Mouse (Mus musculus) liver, embryonic 15.5 days (tissue): ENCODE measurements at regions not wholly inside any gene's neighbourhood (a gene's known extent, or its start where the extent isn't known, plus 50 kb on each side); places are given as distances from the start of the nearest gene placed in this dataset.

Experiments used
- ATAC-seq: fragments of 200-750 bp; cut with Nextera tagmentation; 2 replicates; pipeline ENCODE4 v1.8.0; 2017; ENCODE audit warnings: moderate number of reproducible peaks, mild to moderate bottlenecking, moderate library complexity; ENCODE audit not compliant: insufficient read depth
- H3K27ac ChIP-seq: fragments of 300-500 bp; sonication (generic); replicated peaks from 2 replicates; pipeline ENCODE4 v1.5.1; 2015; ENCODE audit warnings: mild to moderate bottlenecking, inconsistent platforms
- H3K27me3 ChIP-seq: fragments of 300-500 bp; sonication (generic); 2 replicates; pipeline ENCODE4 v1.6.1; 2015; ENCODE audit warnings: mild to moderate bottlenecking, inconsistent platforms
- H3K36me3 ChIP-seq: fragments of 300-500 bp; sonication (generic); replicated peaks from 2 replicates; pipeline ENCODE4 v1.6.1; 2015; ENCODE audit warnings: moderate library complexity, mild to moderate bottlenecking, inconsistent platforms
- H3K4me1 ChIP-seq: fragments of 300-500 bp; sonication (generic); replicated peaks from 2 replicates; pipeline ENCODE4 v1.6.1; 2015; ENCODE audit warnings: inconsistent platforms
- H3K4me2 ChIP-seq: fragments of 300-500 bp; sonication (generic); 2 replicates; pipeline ENCODE4 v1.6.1; 2015; ENCODE audit warnings: moderate library complexity, mild to moderate bottlenecking, inconsistent platforms
- H3K4me3 ChIP-seq: fragments of 300-500 bp; sonication (generic); replicated peaks from 2 replicates; pipeline ENCODE4 v1.5.1; 2015; ENCODE audit warnings: mild to moderate bottlenecking, inconsistent platforms
- H3K9ac ChIP-seq: fragments of 300-500 bp; sonication (generic); 2 replicates; pipeline ENCODE4 v1.6.1; 2015; ENCODE audit warnings: moderate library complexity, mild to moderate bottlenecking, inconsistent platforms
- H3K9me3 ChIP-seq: fragments of 300-500 bp; sonication (generic); replicated peaks from 2 replicates; pipeline ENCODE4 v1.6.1; 2016; ENCODE audit warnings: inconsistent platforms
- WGBS: fragments of 180-500 bp; shearing (Covaris S2); methylation state at CpG from one replicate; pipeline ENCODE4 v1.1.7; 2015; ENCODE audit warnings: mixed read lengths; ENCODE audit not compliant: insufficient replicate concordance; 5-methylcytosine and 5-hydroxymethylcytosine counted together

GRCm38 (mm10) chr13:97418081-97418480, 177.2 kb downstream of the Enc1 start:
- Histone ChIP-seq H3K4me1 (no peaks in the 10 kb centered on the region), H3K4me3 (no peak overlapping the region), H3K4me2 (no peak overlapping the region), H3K36me3 (no peaks in the 10 kb centered on the region), H3K9ac (no peak overlapping the region), H3K27ac (no peak overlapping the region), H3K9me3 (no peaks in the 10 kb centered on the region), H3K27me3 (no peaks in the 10 kb centered on the region; the same call in 1 of the 2 replicates)
- WGBS: 54% methylated on average over 6 of the region's 6 CpGs
- no peak for ATAC-seq

GRCm38 (mm10) chr13:97415927-97416709, 175.2 kb downstream of the Enc1 start:
- ATAC-seq: no peak
- H3K27ac ChIP-seq: no peak overlapping the region
- no peak overlapping the region for H3K4me3 ChIP-seq
- no peaks in the 10 kb centered on the region; the same call in 1 of the 2 replicates for H3K27me3 ChIP-seq
- H3K4me1 ChIP-seq: no peaks in the 10 kb centered on the region
- H3K9ac ChIP-seq: no peak overlapping the region
- H3K36me3 ChIP-seq: no peaks in the 10 kb centered on the region
- WGBS: 60% methylated on average over 10 of the region's 10 CpGs
- H3K4me2 ChIP-seq: no peak overlapping the region
- no peaks in the 10 kb centered on the region for H3K9me3 ChIP-seq

DNA sequence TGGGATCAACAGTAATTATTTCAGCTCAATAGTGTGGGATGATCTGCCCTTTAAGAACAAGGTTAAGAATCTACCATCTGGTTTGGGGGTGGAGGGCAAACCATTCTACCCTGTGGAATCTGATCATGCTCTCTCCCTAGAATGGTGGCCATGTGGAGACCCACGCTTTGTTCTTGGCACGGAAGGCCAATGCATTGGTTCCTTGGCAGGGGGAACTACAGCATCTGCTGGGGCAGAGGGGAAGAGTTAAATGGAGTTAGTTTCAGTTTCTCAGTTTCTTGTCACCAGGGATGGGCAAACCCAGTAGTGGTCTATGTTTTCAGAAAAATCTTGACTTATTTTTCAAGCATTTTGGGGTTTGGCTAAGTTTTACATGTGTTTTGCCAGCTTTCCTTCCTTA, 174.5 kb downstream of the Enc1 start:
- WGBS: 69% methylated on average over 2 of the region's 2 CpGs
- H3K9ac ChIP-seq: no peak overlapping the region
- no peaks in the 10 kb centered on the region for H3K4me1 ChIP-seq
- no peaks in the 10 kb centered on the region; the same call in 1 of the 2 replicates for H3K27me3 ChIP-seq
- no peak for ATAC-seq
- H3K9me3 ChIP-seq: no peaks in the 10 kb centered on the region
- no peak overlapping the region for H3K27ac ChIP-seq
- no peaks in the 10 kb centered on the region for H3K36me3 ChIP-seq
- no peak overlapping the region for H3K4me2 ChIP-seq
- no peak overlapping the region for H3K4me3 ChIP-seq

- no peak overlapping the region for H3K4me3 ChIP-seq
- 58% methylated on average over 4 of the region's 4 CpGs for WGBS
- no peaks in the 10 kb centered on the region for H3K9me3 ChIP-seq
- no peaks in the 10 kb centered on the region for H3K36me3 ChIP-seq
- no peaks in the 10 kb centered on the region for H3K4me1 ChIP-seq
- H3K4me2 ChIP-seq: no peak overlapping the region
- no peak for ATAC-seq
- 0 out of 2 replicates have a peak, but pooled peaks cover 5% of the 10 kb centered on the region for H3K27me3 ChIP-seq
- H3K27ac ChIP-seq: no peak overlapping the region
- no peak overlapping the region for H3K9ac ChIP-seq
Measured at GRCm38 (mm10) chr13:97412151-97412550, 171.2 kb downstream of the Enc1 start.

- 56% methylated on average over 9 of the region's 9 CpGs for WGBS
- no peak overlapping the region for H3K4me2 ChIP-seq
- no peak for ATAC-seq
- no peak overlapping the region for H3K27ac ChIP-seq
- no peaks in the 10 kb centered on the region for H3K9me3 ChIP-seq
- H3K36me3 ChIP-seq: no peaks in the 10 kb centered on the region
- peaks cover 2% of the 10 kb centered on the region; the same call in 1 of the 2 replicates for H3K4me1 ChIP-seq
- H3K4me3 ChIP-seq: no peak overlapping the region
- H3K27me3 ChIP-seq: 0 out of 2 replicates have a peak, but pooled peaks cover 5% of the 10 kb centered on the region
- no peak overlapping the region for H3K9ac ChIP-seq
Measured at GRCm38 (mm10) chr13:97410550-97411201, 169.8 kb downstream of the Enc1 start.

- Histone ChIP-seq H3K27me3 (0 out of 2 replicates have a peak, but pooled peaks cover 5% of the 10 kb centered on the region), H3K36me3 (no peaks in the 10 kb centered on the region), H3K9ac (no peak overlapping the region), H3K4me3 (no peak overlapping the region), H3K4me1 (peaks cover 2% of the 10 kb centered on the region; the same call in 1 of the 2 replicates), H3K27ac (no peak overlapping the region), H3K9me3 (no peaks in the 10 kb centered on the region), H3K4me2 (no peak overlapping the region)
- no peak for ATAC-seq
- 52% methylated on average over 6 of the region's 6 CpGs for WGBS
Measured at GRCm38 (mm10) chr13:97409891-97410525, 169.1 kb downstream of the Enc1 start.

GRCm38 (mm10) chr13:97409291-97409780, 168.4 kb downstream of the Enc1 start:
- no peak overlapping the region for H3K27ac ChIP-seq
- H3K4me3 ChIP-seq: no peak overlapping the region
- H3K27me3 ChIP-seq: 0 out of 2 replicates have a peak, but pooled peaks cover 5% of the 10 kb centered on the region
- H3K9ac ChIP-seq: no peak overlapping the region
- no peaks in the 10 kb centered on the region for H3K9me3 ChIP-seq
- no peak overlapping the region for H3K4me2 ChIP-seq
- peaks cover 2% of the 10 kb centered on the region; the same call in 1 of the 2 replicates for H3K4me1 ChIP-seq
- no peak for ATAC-seq
- WGBS: 63% methylated on average over 8 of the region's 8 CpGs
- no peaks in the 10 kb centered on the region for H3K36me3 ChIP-seq

- 0 out of 2 replicates have a peak, but pooled peaks cover 5% of the 10 kb centered on the region for H3K27me3 ChIP-seq
- H3K4me3 ChIP-seq: no peak overlapping the region
- H3K4me2 ChIP-seq: no peak overlapping the region
- WGBS: 54% methylated on average over 22 of the region's 22 CpGs
- H3K36me3 ChIP-seq: no peaks in the 10 kb centered on the region
- no peak overlapping the region for H3K9ac ChIP-seq
- H3K27ac ChIP-seq: no peak overlapping the region
- H3K4me1 ChIP-seq: peaks cover 2% of the 10 kb centered on the region; the same call in 1 of the 2 replicates
- no peak for ATAC-seq
- H3K9me3 ChIP-seq: no peaks in the 10 kb centered on the region
Measured at GRCm38 (mm10) chr13:97408414-97409290, 167.7 kb downstream of the Enc1 start.

GRCm38 (mm10) chr13:97407773-97408172, 166.9 kb downstream of the Enc1 start:
- 33% methylated on average over 2 of the region's 2 CpGs for WGBS
- no peak for ATAC-seq
- Histone ChIP-seq H3K36me3 (no peaks in the 10 kb centered on the region), H3K27ac (no peak overlapping the region), H3K4me1 (peaks cover 2% of the 10 kb centered on the region; the same call in 1 of the 2 replicates), H3K9ac (no peak overlapping the region), H3K9me3 (no peaks in the 10 kb centered on the region), H3K27me3 (0 out of 2 replicates have a peak, but pooled peaks cover 5% of the 10 kb centered on the region), H3K4me3 (no peak overlapping the region), H3K4me2 (no peak overlapping the region)

DNA sequence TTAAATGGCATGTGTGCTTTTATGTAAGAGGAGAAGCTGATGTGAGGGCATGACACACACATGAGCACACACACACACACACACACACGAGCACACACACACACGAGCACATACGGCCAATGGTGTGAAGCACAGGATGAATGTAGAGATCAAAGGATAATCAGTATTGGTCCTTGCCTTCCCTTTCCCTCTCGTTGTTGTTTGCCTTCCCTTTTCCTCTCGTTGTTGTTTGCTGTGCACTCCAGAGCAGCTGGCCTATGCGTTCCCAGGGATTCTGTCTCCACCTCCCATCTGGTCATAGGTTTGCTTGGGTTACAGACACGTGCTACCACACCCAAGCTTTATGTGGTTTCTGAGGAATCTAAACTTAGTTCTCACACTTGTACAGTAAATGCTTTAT, 165.8 kb downstream of the Enc1 start:
- Histone ChIP-seq H3K9ac (no peak overlapping the region), H3K36me3 (no peaks in the 10 kb centered on the region), H3K4me2 (no peak overlapping the region), H3K27ac (no peak overlapping the region), H3K4me3 (no peak overlapping the region), H3K9me3 (no peaks in the 10 kb centered on the region), H3K4me1 (peaks cover 2% of the 10 kb centered on the region; the same call in 1 of the 2 replicates), H3K27me3 (0 out of 2 replicates have a peak, but pooled peaks cover 5% of the 10 kb centered on the region)
- no peak for ATAC-seq
- WGBS: 23% methylated on average over 7 of the region's 7 CpGs
